Mouse (Mus musculus) CD4-positive helper T cell, adult 2 months (primary cell): Measurements from ENCODE around the gene Col4a6.

Experiments
- DNase-seq: peaks from one replicate; pipeline ENCODE4 v3.0.0-alpha.2; 2012; ENCODE audit warnings: low read depth, missing footprints, low spot score

Gene Col4a6

GRCm38 (mm10) chrX:141249636-141250035 is 224.2 kb downstream of the Col4a6 start:
- no peak for DNase-seq

GRCm38 (mm10) chrX:141236564-141237333 is 237.1 kb downstream of the Col4a6 start:
- DNase-seq, result no peak

- DNase-seq, result no peak
Observed at GRCm38 (mm10) chrX:141228169-141228568, 245.7 kb downstream of the Col4a6 start.

GRCm38 (mm10) chrX:141212802-141213201 is 261.1 kb downstream of the Col4a6 start:
- DNase-seq, result no peak

- DNase-seq, result no peak
Observed at GRCm38 (mm10) chrX:141198993-141199392, 274.9 kb downstream of the Col4a6 start.

- no peak for DNase-seq
Observed at GRCm38 (mm10) chrX:141195036-141195435, 278.8 kb downstream of the Col4a6 start.

GRCm38 (mm10) chrX:141175353-141175752 is 298.5 kb downstream of the Col4a6 start:
- no peak for DNase-seq

- DNase-seq, result no peak
Observed at GRCm38 (mm10) chrX:141165067-141165466, 308.8 kb downstream of the Col4a6 start.

- no peak for DNase-seq
Observed at GRCm38 (mm10) chrX:141160371-141160770, 313.5 kb downstream of the Col4a6 start.

- peak; percentile 7 for DNase-seq
Observed at GRCm38 (mm10) chrX:141158160-141158559, 315.7 kb downstream of the Col4a6 start.

GRCm38 (mm10) chrX:141157626-141158025 is 316.2 kb downstream of the Col4a6 start:
- no peak for DNase-seq

- DNase-seq, result peak; percentile 30
Observed at GRCm38 (mm10) chrX:141156696-141157095, 317.2 kb downstream of the Col4a6 start.

GRCm38 (mm10) chrX:141151182-141151581 is 322.7 kb downstream of the Col4a6 start:
- no peak for DNase-seq

GRCm38 (mm10) chrX:141150290-141150689 is 323.6 kb downstream of the Col4a6 start:
- no peak for DNase-seq

- DNase-seq, result no peak
Observed at GRCm38 (mm10) chrX:141149705-141150104, 324.2 kb downstream of the Col4a6 start.
